Mouse (Mus musculus) midbrain, embryonic 14.5 days (tissue): Measurements from ENCODE around the gene Gm9857. TPM values are rescaled to one million over a fixed set of nuclear protein-coding genes. Genes with fewer than 3 reads are reported as not detected.

Experiments used
- ATAC-seq: fragments of 200-750 bp; cut with Nextera tagmentation; 2 replicates; pipeline ENCODE4 v1.8.0; 2017; ENCODE audit warnings: moderate number of reproducible peaks, moderate library complexity; ENCODE audit not compliant: low FRiP score, low TSS enrichment
- DNase-seq: peaks from one replicate; pipeline ENCODE4 v3.0.0-alpha.2; 2015
- H3K27ac ChIP-seq: fragments of 300-500 bp; sonication (generic); replicated peaks from 2 replicates; pipeline ENCODE4 v1.5.1; 2014; ENCODE audit warnings: mild to moderate bottlenecking, low read depth, low read length, moderate library complexity
- H3K27me3 ChIP-seq: fragments of 300-500 bp; sonication (generic); 2 replicates; pipeline ENCODE4 v1.6.1; 2014; ENCODE audit warnings: low read length, control low read depth, mixed read lengths; ENCODE audit not compliant: control insufficient read depth, insufficient read depth
- H3K36me3 ChIP-seq: fragments of 300-500 bp; sonication (generic); 2 replicates; pipeline ENCODE4 v1.6.1; 2014; ENCODE audit warnings: low read length, control low read depth; ENCODE audit not compliant: control insufficient read depth, insufficient read depth
- H3K4me1 ChIP-seq: fragments of 300-500 bp; sonication (generic); 2 replicates; pipeline ENCODE4 v1.6.1; 2014; ENCODE audit warnings: mild to moderate bottlenecking, antibody characterized with exemption, low read length, control low read depth; ENCODE audit not compliant: control insufficient read depth, insufficient read depth
- H3K4me2 ChIP-seq: fragments of 300-500 bp; sonication (generic); 2 replicates; pipeline ENCODE4 v1.6.1; 2014; ENCODE audit warnings: mild to moderate bottlenecking, low read length, moderate library complexity
- H3K4me3 ChIP-seq: fragments of 300-500 bp; sonication (generic); replicated peaks from 2 replicates; pipeline ENCODE4 v1.5.1; 2014; ENCODE audit warnings: low read depth, low read length
- H3K9ac ChIP-seq: fragments of 300-500 bp; sonication (generic); replicated peaks from 2 replicates; pipeline ENCODE4 v1.6.1; 2014; ENCODE audit warnings: mild to moderate bottlenecking, low read length, moderate library complexity
- H3K9me3 ChIP-seq: fragments of 300-500 bp; sonication (generic); 2 replicates; pipeline ENCODE4 v1.6.1; 2016; ENCODE audit warnings: low read length, control low read depth, mixed read lengths; ENCODE audit not compliant: control insufficient read depth
- WGBS: fragments of 180-500 bp; shearing (Covaris S2); extraction: QIAGEN DNeasy Blood & Tissue Kit; methylation state at CpG from one replicate; pipeline ENCODE4 v1.1.7; 2014; 5-methylcytosine and 5-hydroxymethylcytosine counted together
- polyA plus RNA-seq: library from polyadenylated mRNA; unstranded; fragments of >200 nt; fragmentation: Nextera tagmentation; extraction: Ambion mirVana; gene quantifications from 2 replicates; pipeline ENCODE4 v1.2.1, GENCODE M21; 2014

Gm9857 gene
- 2.0 TPM in 1 of 2 replicates, not detected in the other for polyA plus RNA-seq

DNA sequence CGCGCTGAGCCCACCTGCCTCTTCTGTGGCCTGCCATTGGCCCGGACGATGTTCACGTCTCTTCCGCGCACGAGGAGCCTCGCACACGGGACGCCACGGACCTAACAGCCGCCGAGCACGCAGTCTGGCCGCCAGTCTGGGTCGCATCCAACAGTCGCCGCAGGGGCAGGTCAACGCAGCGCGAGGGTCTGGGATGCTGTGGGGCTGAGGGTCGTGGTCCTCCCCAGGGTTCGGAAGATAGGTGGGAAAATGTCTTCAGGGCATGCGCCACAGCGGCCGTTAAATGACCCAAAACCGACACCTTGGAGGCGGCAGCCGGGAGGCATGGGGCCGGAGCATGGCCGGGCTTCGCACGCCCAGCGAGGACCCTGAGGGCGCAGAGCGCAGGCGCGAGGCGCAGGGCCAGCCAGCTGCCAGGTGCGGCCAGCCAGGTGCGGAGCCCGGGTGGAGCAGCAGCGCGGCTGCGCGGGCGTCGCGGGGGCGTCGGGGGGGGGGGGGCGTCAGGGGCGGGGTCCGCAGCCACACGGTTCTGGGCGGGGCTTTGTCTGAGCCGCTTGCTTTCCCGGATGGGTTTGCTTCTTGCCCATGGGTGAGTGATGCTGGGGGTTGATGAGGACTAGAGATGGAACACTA lies at the start of gene Gm9857:
TSS of gene Gm9857 (minus strand) at position 445 of the 633 bp plus-strand sequence.
- Histone ChIP-seq H3K27me3 (no peaks in the 10 kb centered on the region), H3K4me3 (peak within 1 kb of the TSS; percentile 31), H3K9ac (no peak within 1 kb of the TSS), H3K9me3 (no peaks in the 10 kb centered on the region), H3K27ac (no peak within 1 kb of the TSS), H3K4me1 (no peaks in the 10 kb centered on the region), H3K4me2 (peak within 1 kb of the TSS; percentile 55), H3K36me3 (no peaks in the 10 kb centered on the region)
- ATAC-seq, result peak; percentile 70; the same call in 1 of the 2 replicates
- 62% methylated on average over 46 of the region's 59 CpGs for WGBS
- DNase-seq, result peak; percentile 61

GRCm38 (mm10) chr3:108987009-108987659 lies 46.9 kb upstream of the Gm9857 start:
- Histone ChIP-seq H3K4me1 (peaks cover 6% of the 10 kb centered on the region; the same call in 1 of the 2 replicates), H3K27me3 (no peaks in the 10 kb centered on the region), H3K36me3 (peaks cover 32% of the 10 kb centered on the region), H3K4me2 (no peak overlapping the region), H3K4me3 (no peak overlapping the region), H3K9me3 (no peaks in the 10 kb centered on the region), H3K27ac (peak overlapping the region; percentile 71), H3K9ac (0 out of 2 replicates have a peak overlapping the region, but pooled peaks have one; percentile 23)
- DNase-seq (peak; percentile 58), ATAC-seq (peak; percentile 67)
- 40% methylated on average over 12 of the region's 12 CpGs for WGBS

DNA sequence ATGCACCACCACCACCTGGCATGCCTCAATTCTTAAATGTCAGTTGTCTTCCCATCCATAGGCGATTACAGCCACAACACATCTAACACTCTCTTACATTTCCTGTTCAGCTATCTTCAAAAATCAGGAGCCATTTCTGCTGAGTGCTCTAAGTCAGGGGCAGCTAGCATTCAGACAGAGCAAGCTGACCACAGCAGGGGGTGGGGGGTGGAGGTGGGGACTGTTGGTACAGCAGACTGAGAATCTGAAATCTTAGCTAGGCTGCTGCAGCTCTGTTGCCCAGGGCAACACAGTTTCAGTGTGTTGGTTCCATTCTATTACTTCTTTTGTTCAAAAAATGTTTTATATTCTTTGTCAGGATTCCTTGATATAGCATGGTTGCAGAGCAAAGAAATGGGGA lies 46.3 kb upstream of the Gm9857 start:
- ATAC-seq (peak; percentile 57; the same call in 1 of the 2 replicates), DNase-seq (peak; percentile 74)
- no peak overlapping the region for H3K9ac ChIP-seq
- no peaks in the 10 kb centered on the region for H3K27me3 ChIP-seq
- H3K4me2 ChIP-seq, result no peak overlapping the region
- peak overlapping the region; percentile 71 for H3K27ac ChIP-seq
- H3K4me3 ChIP-seq, result no peak overlapping the region
- H3K9me3 ChIP-seq, result no peaks in the 10 kb centered on the region
- peaks cover 30% of the 10 kb centered on the region for H3K36me3 ChIP-seq
- WGBS, result 58% methylated on average over 1 of the region's 1 CpGs
- H3K4me1 ChIP-seq, result peaks cover 6% of the 10 kb centered on the region; the same call in 1 of the 2 replicates

- Histone ChIP-seq H3K36me3 (peaks cover 32% of the 10 kb centered on the region), H3K27ac (no peak overlapping the region), H3K27me3 (no peaks in the 10 kb centered on the region), H3K4me2 (no peak overlapping the region), H3K4me1 (peaks cover 6% of the 10 kb centered on the region; the same call in 1 of the 2 replicates), H3K4me3 (no peak overlapping the region), H3K9me3 (no peaks in the 10 kb centered on the region), H3K9ac (no peak overlapping the region)
- DNase-seq, result no peak
- ATAC-seq, result no peak
- 80% methylated on average over 5 of the region's 5 CpGs for WGBS
Measured at GRCm38 (mm10) chr3:108983989-108984388, 43.7 kb upstream of the Gm9857 start.

DNA sequence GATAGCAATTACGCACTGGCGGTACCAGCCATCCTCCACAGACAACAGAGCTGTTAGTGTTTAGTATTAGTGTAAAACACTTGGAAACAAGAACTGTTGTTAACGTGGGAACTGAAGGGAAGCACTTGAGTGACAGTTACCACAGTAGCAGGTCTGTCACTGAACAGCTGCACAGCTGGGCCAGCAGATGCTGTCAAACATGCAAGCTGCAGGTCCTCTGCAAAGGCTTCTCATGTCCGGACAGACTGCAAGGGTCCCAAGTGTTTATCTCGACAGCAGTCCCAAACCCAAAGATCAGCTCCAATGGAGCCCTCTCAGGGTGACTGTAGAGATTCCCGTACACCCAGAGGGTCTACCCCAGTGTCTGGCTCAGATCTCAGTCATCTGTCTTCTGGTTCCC lies 41.7 kb upstream of the Gm9857 start:
- H3K36me3 ChIP-seq, result peaks cover 48% of the 10 kb centered on the region
- no peaks in the 10 kb centered on the region for H3K27me3 ChIP-seq
- ATAC-seq, result no peak
- H3K9me3 ChIP-seq, result no peaks in the 10 kb centered on the region
- no peak overlapping the region for H3K9ac ChIP-seq
- H3K4me2 ChIP-seq, result no peak overlapping the region
- no peak overlapping the region for H3K27ac ChIP-seq
- H3K4me3 ChIP-seq, result no peak overlapping the region
- no peaks in the 10 kb centered on the region for H3K4me1 ChIP-seq
- DNase-seq, result no peak
- 84% methylated on average over 6 of the region's 6 CpGs for WGBS

GRCm38 (mm10) chr3:108977340-108978030 lies 37.2 kb upstream of the Gm9857 start:
- ATAC-seq (no peak), DNase-seq (no peak)
- H3K4me1 ChIP-seq, result no peaks in the 10 kb centered on the region
- 95% methylated on average over 13 of the region's 13 CpGs for WGBS
- no peak overlapping the region for H3K4me3 ChIP-seq
- H3K9me3 ChIP-seq, result no peaks in the 10 kb centered on the region
- H3K27ac ChIP-seq, result no peak overlapping the region
- peaks cover 51% of the 10 kb centered on the region for H3K36me3 ChIP-seq
- no peak overlapping the region for H3K9ac ChIP-seq
- no peaks in the 10 kb centered on the region for H3K27me3 ChIP-seq
- no peak overlapping the region for H3K4me2 ChIP-seq

- H3K9me3 ChIP-seq, result no peaks in the 10 kb centered on the region
- no peak overlapping the region for H3K9ac ChIP-seq
- H3K4me3 ChIP-seq, result no peak overlapping the region
- H3K4me1 ChIP-seq, result no peaks in the 10 kb centered on the region
- no peak overlapping the region for H3K27ac ChIP-seq
- H3K36me3 ChIP-seq, result peaks cover 46% of the 10 kb centered on the region
- ATAC-seq, result no peak
- no peak for DNase-seq
- H3K4me2 ChIP-seq, result no peak overlapping the region
- 92% methylated on average over 15 of the region's 15 CpGs for WGBS
- no peaks in the 10 kb centered on the region for H3K27me3 ChIP-seq
Measured at GRCm38 (mm10) chr3:108974920-108975485, 34.8 kb upstream of the Gm9857 start.

DNA sequence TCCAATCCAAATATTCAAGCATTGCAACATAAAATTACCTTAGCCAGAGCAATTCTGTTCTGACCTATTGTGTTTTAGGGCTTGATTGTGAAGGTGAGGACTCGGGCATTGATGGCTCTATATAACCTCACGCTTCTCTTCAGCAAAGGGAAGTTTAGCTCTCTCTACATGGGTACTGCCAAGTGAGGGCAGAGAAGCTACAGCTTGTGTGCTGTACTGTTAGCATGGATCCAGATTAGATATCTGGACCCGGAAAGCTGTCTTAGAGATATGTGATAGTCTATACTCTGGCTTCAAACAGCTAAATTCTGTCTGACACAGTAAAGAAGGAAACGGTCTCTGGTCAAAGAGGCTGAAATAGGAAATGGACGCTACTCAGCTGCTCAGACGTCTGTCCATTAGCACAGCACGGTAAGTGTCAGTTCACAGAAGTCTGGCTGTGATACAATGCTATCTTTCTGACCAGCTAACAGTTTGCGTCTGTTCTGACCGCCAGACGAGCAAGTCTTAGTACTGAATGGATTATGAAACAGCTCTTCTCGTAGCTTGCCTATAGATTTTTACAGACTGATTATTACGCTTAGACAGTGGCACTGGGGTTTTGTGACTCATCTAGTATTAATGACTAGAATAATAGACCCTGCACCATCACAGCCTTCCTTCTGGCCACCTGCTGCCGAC lies 33.9 kb upstream of the Gm9857 start:
- Histone ChIP-seq H3K4me2 (no peak overlapping the region), H3K4me3 (no peak overlapping the region), H3K9ac (no peak overlapping the region), H3K9me3 (no peaks in the 10 kb centered on the region), H3K27me3 (no peaks in the 10 kb centered on the region), H3K36me3 (peaks cover 38% of the 10 kb centered on the region), H3K4me1 (no peaks in the 10 kb centered on the region), H3K27ac (no peak overlapping the region)
- DNase-seq, result no peak
- no peak for ATAC-seq
- 81% methylated on average over 13 of the region's 13 CpGs for WGBS
